Mouse (Mus musculus): Measurements from ENCODE around the gene Ets1. TPM values are rescaled to one million over a fixed set of nuclear protein-coding genes. Genes with fewer than 3 reads are reported as not detected.

Gene Ets1
- polyA plus RNA-seq, 1 experiment, result not detected

DNA sequence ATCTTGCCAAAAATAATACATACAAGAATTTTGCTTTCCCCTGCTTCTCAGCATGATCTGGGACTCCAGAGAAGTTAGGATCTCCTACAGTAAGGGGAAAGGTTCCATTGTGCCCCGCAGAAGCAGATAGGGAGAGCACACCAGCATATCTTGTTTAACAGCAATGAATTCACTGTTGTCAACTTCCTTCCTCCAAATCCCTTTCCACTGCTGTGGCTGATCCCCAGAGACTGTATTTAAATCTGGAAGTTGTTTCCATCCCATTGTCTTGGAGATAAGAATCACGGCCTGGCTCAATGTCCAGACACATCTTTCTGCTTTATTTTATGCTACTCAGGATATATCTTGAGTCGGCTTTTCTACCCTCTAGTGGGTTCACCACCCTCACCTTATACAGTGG is 37.9 kb downstream of the Ets1 start:
- TF ChIP-seq GATA1 (IDR thresholded peaks at IDR 0.05; ENCODE audit: low read length), result no peak

DNA sequence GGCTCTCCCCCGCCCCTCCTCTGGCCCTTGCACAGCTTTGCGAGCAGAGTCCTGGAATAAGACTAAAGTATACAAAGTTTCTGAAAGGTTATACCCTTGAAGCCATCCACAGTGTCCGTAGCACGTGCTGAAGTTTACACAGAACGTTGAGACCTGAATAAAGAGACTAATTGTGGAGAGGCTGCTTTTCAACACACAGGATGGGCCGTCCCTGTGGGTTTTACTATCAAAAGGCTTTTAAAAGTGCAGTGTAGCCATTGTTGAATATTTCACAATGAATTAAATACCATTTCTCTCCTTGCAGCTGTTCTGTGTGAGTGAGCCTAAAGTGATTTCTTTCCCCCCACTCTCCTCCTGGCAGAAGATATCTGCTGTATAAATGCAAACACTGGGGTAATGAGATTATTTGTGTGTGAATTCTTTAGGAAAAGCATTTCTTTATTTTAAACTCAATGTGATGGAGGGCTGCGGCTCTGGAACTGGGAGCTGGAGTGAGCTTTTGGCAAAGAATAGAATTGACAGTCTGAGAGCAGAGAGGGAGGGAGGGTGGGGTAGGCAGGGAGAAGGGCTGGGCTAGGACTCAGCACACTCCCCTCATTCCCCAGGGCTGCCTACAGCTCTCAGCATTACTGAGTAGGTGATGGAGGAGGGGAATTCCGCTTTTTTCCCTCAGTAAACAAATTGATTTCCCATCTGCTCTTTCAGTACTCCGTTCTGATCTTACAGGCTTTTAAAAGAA is 39.8 kb downstream of the Ets1 start:
- TF ChIP-seq GATA1 (IDR thresholded peaks at IDR 0.05; ENCODE audit: low read length), result no peak

DNA sequence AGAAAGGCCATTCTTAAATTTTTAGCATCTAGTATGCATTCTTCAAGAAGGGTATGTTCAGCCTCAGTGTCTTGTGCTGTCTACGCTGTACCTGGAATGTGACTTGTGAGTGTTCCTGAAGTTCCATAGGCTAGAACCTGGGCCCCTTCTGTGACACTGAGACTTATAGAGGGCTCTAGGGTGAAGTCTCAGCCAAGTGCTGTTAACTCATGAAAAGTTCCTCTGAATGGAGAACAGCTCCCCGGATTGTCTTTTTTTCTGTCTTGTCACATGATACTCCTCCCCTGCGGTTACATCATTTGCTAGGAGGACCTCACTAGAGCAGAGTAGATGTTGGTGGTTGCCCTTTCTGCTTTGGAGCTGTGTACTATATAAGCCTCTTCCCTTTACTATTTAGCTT is 40.5 kb downstream of the Ets1 start:
- no peak for TF ChIP-seq GATA1 (IDR thresholded peaks at IDR 0.05; ENCODE audit: low read length)

DNA sequence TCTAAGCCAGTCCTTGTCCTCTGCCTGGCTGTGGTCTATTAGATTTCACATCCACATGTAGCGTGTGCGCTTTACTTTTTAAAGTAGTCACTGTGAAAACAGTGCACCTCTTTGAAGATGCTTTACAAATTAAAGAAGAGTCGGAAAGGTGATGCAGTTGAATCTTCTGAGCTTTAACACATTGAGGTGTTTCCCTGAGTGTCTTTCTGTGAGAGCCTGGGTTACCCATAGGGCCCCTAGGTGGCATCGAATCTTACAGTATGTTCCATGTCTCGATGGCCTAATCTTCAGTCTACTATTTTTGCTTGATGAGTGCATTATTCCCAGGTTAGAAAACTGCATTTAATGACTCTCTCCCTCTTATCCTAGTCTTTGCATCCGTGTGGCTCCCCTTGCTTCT is 41.6 kb downstream of the Ets1 start:
- no peak for TF ChIP-seq GATA1 (IDR thresholded peaks at IDR 0.05; ENCODE audit: low read length)

DNA sequence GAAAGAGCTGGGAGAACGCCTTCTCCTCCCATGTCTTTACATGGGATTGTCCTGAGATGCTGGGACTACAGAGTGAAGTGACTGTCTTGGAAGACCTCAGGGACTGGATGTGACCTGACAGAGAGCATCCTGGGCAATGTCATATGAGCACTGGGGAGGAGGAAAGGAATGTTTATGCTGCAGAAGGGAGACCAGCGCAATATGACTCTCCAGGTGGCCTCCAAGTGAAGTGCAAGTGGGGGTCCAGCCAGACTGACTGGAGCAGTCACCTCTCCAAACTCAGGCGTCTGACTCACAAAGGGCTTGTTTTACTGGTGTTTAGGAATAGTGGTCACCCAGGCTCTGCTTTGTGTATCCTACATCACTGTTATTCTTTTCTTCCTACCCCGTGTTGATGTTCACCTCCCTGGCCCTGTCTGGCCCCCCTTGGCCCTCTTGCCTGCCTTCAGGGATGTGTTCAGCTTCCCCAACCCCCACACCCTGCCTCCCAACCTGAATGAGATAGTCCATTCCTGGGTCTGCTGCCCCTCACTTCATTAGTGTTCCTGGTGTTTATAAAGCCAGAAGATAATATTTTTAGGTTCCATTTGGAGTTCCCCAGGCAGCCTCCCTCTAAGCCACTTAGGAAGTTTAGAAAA is 42.2 kb downstream of the Ets1 start:
- TF ChIP-seq GATA1 (IDR thresholded peaks at IDR 0.05; ENCODE audit: low read length), result no peak

DNA sequence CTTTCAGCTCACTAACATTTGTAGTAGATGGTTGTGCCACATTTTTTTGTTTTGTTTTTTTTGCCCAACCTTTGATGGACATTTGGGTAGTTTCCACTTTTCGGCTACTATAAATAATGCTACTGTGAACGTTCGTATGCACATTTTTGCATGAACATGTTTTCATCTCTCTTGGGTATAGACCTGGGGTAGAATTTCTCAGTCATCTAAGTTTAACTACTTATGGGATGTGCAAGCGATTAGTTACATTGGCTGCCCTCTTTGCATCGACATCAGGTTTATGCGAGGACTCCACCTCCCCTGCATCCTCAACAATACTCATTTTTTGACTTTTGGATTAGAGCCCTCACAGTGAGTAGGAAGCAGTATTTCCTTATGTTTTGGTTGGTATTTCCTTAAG is 43.5 kb downstream of the Ets1 start:
- no peak for TF ChIP-seq GATA1 (IDR thresholded peaks at IDR 0.05; ENCODE audit: low read length)

DNA sequence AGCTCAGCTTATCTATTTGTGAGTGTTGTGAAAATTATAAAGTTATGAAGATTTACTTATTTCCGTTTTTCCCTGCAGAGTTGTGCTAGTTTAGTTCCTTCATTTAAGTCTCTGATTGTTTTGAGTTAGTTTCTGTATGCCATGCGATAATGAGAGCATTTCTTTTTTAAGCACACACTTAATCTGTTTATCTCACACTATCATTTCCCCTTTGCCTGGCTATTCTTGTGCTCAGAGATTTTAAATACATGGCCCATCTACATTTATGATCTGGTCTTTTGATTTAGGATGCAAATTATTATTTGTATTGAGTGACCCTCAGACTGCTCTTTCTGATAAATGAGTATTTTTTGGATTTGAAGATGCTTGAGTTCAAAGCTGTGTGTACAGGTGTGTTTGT is 44.2 kb downstream of the Ets1 start:
- no peak for TF ChIP-seq GATA1 (IDR thresholded peaks at IDR 0.05; ENCODE audit: low read length)

DNA sequence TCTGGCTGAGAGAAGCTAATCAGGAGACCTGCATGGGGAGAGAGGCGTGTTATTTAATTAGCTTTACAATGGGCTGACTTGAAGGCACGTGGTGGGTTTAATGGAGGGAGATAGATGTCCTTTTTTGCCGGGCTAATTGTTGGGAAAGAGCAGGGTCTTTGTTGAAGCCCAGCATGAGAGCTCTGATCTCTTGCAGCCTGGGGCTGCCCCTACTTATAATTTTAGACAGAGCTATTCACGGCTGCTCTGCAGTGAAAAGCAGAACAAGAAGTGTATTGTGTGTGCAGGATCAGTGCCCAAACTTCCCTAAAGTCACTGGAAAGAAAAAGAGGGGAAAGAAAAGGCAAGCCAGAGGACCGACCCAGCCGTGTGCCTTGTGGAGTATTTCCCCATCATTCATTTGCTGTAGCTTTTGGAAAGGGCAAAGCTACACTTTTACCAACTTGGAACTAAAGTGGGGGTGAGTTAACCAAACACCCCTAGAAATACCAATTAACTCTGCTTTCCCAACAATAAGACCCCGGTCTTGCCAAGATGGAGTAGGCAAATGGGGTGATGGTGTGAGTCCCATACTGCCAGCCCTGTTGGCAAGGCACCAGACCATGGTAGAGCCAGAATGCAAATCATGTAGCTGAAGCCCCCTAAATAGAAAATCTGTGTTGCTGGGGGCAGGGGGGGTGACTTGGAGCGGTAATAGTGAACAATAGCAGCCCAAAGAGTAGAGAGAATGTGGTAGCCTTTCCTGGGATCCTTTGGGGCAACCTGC is 50.0 kb downstream of the Ets1 start:
- TF ChIP-seq GATA1 (IDR thresholded peaks at IDR 0.05; ENCODE audit: low read length), result no peak

DNA sequence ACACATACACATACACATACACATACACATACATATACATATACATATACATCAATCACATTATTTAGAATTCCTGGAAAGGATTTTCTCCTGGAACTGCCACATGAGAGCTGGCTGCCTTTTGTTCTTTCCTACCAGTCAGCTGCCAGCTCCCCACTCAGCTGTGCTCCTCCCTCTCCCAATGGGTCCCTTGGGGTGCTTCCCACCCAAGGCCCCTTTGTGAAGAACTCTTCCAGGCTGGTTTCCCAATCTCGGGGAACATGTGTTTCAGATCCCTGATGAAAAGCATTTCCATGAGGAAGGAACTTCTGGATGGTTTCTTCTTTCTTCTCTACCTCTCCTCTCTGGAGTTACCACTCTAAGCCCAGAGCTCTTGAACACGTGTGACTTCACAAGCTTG is 52.3 kb downstream of the Ets1 start:
- no peak for TF ChIP-seq GATA1 (IDR thresholded peaks at IDR 0.05; ENCODE audit: low read length)

DNA sequence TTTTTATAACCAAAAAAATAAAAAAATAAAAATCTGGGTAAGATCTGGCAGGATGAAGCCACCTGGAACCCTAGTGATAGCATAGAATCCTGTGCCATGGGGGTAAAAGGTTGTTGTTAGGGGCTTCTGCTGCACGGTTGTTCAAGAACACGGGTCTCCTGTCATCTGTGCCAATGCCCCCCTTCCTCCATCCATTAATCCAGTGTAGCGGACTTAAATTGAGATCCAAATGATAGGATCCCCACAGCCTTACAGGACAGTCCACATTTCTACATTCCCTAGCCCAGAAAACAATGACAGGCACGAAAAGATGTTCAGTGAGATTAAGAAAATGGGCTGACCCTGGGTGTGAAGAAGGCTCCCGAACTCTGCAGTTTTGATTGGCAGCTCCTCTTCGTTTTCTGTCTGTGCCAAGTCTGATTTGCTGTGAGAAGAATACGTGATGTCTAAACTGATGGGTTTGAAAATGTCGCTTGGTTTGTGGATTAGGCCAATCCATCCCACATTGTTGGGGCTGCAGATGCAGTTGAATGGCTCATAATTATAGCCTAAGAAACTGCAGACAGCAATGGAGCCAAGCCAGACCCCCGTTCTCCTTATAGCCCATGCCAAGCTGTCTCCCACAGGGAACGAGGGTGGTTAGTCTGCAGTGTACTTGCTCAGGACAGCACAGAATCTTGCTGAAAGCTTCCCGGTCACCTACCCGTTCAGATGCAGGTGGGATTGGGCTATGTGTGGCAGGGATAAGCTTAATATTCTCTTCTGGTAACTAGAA is 55.3 kb downstream of the Ets1 start:
- TF ChIP-seq GATA1 (IDR thresholded peaks at IDR 0.05; ENCODE audit: low read length), result no peak

DNA sequence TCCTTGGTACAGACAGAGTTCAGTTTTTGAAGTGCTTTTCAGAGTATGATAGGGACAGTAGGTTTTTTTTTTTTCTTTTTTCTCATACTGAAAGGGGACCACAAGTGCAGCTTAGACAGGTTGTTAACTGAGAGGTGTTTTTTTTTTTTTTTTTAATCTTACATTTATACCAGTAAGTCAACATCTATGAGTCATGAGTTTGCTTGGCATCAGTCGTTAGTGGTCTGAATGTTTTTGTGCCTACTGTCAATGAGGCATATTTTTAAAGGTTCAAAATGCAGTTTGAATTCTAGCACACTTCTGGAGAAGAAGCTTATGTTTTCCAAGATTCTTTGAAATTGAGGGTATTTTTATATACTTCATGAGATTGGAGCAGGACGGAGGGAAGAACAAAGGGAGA is 56.9 kb downstream of the Ets1 start:
- no peak for TF ChIP-seq GATA1 (IDR thresholded peaks at IDR 0.05; ENCODE audit: low read length)

DNA sequence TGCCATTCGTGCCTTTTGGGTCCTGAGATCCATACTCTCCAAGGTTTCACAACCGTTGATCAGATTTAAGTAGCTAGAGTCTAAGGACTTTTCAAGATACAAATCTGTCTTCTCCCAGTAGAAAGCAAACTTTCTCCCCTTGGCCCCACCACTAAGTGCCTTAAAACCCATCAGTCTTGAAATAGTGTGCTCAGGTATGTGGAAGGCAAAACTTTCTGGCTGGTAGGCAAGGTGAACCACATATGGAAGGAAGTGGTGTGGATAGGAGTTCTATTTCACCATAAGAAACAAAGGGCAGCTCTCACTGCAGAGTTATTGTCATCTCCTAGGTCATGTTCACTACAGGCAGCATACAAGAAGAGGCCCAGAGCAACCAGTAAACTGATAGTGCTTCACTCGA is 57.4 kb downstream of the Ets1 start:
- no peak for TF ChIP-seq GATA1 (IDR thresholded peaks at IDR 0.05; ENCODE audit: low read length)

DNA sequence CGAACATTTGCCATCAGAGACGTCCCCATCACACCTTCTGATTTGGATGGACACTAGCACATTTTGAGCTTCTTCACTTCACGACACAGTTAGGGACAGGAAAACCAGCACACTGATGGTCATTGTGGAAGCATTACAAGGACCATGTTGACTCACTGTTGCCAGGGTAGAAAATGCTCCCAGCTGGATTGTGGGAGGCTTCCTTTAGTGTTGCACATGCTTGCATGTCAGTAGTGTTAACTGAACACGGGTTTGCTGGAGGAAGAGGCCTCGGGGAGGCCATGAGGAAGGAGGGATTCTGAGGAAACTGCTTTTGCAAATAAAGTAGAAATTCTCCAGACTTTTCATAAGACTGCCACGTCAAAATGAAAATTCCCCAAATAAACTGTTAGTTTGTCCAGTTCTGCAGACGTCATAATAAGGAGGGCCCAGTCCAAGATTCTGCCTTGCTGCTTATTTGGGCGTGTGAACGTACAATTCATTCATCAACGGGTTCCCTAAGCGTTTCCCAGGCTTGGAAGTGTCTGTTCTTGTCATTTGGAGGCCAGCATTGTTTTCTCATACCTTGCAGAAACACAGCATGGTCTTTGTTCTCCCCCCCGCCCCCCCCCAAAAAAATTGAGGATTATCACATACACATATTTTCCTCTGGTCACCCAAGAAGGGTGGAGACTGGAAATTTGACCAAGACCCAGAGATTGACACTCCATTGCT is 58.2 kb downstream of the Ets1 start:
- TF ChIP-seq GATA1 (IDR thresholded peaks at IDR 0.05; ENCODE audit: low read length), result no peak

DNA sequence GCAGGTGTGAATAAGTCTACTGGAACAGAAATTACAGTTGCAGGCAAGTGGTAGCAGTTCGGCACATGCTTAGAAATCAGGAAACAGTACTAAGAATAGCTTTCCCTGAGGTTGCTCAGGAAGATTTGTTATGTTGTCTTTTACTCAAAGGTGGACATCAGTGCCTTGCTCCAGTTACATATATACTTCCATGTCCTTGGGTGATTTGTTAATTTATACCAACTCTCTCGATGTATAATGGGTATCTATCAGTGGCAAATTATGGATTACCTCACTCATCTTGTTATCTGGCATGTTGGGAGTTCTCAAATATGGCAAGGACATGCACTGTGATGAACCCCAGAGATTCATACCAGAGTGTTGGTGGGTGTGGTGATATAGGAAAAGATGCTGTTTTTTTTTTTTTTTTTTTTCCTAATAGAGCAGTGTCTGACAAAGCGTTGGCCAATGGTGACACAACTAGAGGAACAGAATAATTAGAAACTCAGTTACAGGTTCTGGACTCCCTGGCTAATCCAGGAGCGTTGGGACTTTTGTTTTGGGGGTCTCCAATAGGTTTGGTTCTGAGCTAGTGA is 59.0 kb downstream of the Ets1 start:
- no peak for TF ChIP-seq GATA1 (IDR thresholded peaks at IDR 0.05; ENCODE audit: low read length)
